Comparison of ENCODE assay signal across 7 mouse cellular contexts in genomic region chr13:67637294-67638007, GRCm38 (mm10). TPM values are rescaled to one million over a fixed set of nuclear protein-coding genes. Genes with fewer than 3 reads are reported as not detected.
DNase-seq lines count a peak whose midpoint lies in the region; ATAC-seq and TF ChIP-seq lines count a peak whose summit lies in the region.

TSS of gene Gm49345 (minus strand) at chr13:67637769.
TSS of gene Zfp729a (minus strand) at chr13:67637791.

- intact Hi-C loops in left cerebral cortex, postnatal 4 days (cut with DNase I): loop anchor here (5.0 kb wide), 1 partner anchor 45 kb away; no protein-coding TSS in a partner anchor

- peak within 1 kb of the TSS; percentile 84 for H3K4me3 ChIP-seq in embryonic facial prominence, embryonic 10.5 days
- peak within 1 kb of the TSS; percentile 97 for H3K4me3 ChIP-seq in intestine, postnatal 0 days (ENCODE audit: low read depth, low read length)
- H3K4me3 ChIP-seq in midbrain, embryonic 12.5 days: peak within 1 kb of the TSS; percentile 83
- H3K4me3 ChIP-seq in small intestine, adult 2 months (ENCODE audit: low read depth, low read length): peak within 1 kb of the TSS; percentile 79

- no peaks in the 10 kb centered on the region for H3K27me3 ChIP-seq in embryonic facial prominence, embryonic 10.5 days (replicated peaks; ENCODE audit: low read depth, poor library complexity, severe bottlenecking)
- H3K27me3 ChIP-seq in intestine, postnatal 0 days (replicated peaks; ENCODE audit: control insufficient read depth, insufficient read depth, low read length): no peaks in the 10 kb centered on the region
- H3K27me3 ChIP-seq in midbrain, embryonic 12.5 days: no peaks in the 10 kb centered on the region
- no peaks in the 10 kb centered on the region for H3K27me3 ChIP-seq in small intestine, adult 2 months (ENCODE audit: control insufficient read depth, insufficient read depth, low read length)

- H3K4me2 ChIP-seq in intestine, postnatal 0 days (replicated peaks; ENCODE audit: low read depth): peak within 1 kb of the TSS; percentile 66
- peak within 1 kb of the TSS; percentile 49 for H3K4me2 ChIP-seq in midbrain, embryonic 12.5 days (replicated peaks)

- TF ChIP-seq CTCF in intestine, postnatal 0 days (IDR thresholded peaks at IDR 0.05; ENCODE audit: low read depth): peak; percentile 83
- TF ChIP-seq CTCF in small intestine, adult 2 months (IDR thresholded peaks at IDR 0.05; ENCODE audit: extremely low read depth, insufficient read length, insufficient replicate concordance, low read depth, low read length): no peak; the same call in 1 of the 2 replicates

- 0% methylated on average over 19 of the region's 19 CpGs for WGBS in embryonic facial prominence, embryonic 10.5 days
- WGBS in intestine, postnatal 0 days: 1% methylated on average over 19 of the region's 19 CpGs
- WGBS in midbrain, embryonic 12.5 days: under 1% methylated on average over 19 of the region's 19 CpGs
- WGBS in small intestine, adult 2 months: under 1% methylated on average over 19 of the region's 19 CpGs

- peak within 1 kb of the TSS; percentile 83 for H3K27ac ChIP-seq in embryonic facial prominence, embryonic 10.5 days (replicated peaks)
- peak within 1 kb of the TSS; percentile 93 for H3K27ac ChIP-seq in intestine, postnatal 0 days (ENCODE audit: low read depth, low read length)
- 0 out of 2 replicates have a peak within 1 kb of the TSS, but pooled peaks have one; percentile 22 for H3K27ac ChIP-seq in midbrain, embryonic 12.5 days (replicated peaks)
- H3K27ac ChIP-seq in small intestine, adult 2 months (ENCODE audit: insufficient read depth, low read depth, low read length): peak within 1 kb of the TSS; percentile 58

- H3K4me1 ChIP-seq in embryonic facial prominence, embryonic 10.5 days: peaks cover 4% of the 10 kb centered on the region
- H3K4me1 ChIP-seq in intestine, postnatal 0 days (replicated peaks; ENCODE audit: control insufficient read depth, insufficient read depth, low read length): no peaks in the 10 kb centered on the region
- 0 out of 2 replicates have a peak, but pooled peaks cover 2% of the 10 kb centered on the region for H3K4me1 ChIP-seq in midbrain, embryonic 12.5 days
- H3K4me1 ChIP-seq in small intestine, adult 2 months (ENCODE audit: control insufficient read depth, insufficient read depth, insufficient read length, low read length): peaks cover 2% of the 10 kb centered on the region; the same call in 1 of the 2 replicates

- H3K9me3 ChIP-seq in embryonic facial prominence, embryonic 10.5 days: no peaks in the 10 kb centered on the region
- no peaks in the 10 kb centered on the region for H3K9me3 ChIP-seq in intestine, postnatal 0 days (ENCODE audit: control insufficient read depth)
- H3K9me3 ChIP-seq in midbrain, embryonic 12.5 days: no peaks in the 10 kb centered on the region

- H3K9ac ChIP-seq in intestine, postnatal 0 days (ENCODE audit: low read depth, low read length): peak within 1 kb of the TSS; percentile 78
- peak within 1 kb of the TSS; percentile 69 for H3K9ac ChIP-seq in midbrain, embryonic 12.5 days (replicated peaks)

- no peaks in the 10 kb centered on the region for H3K36me3 ChIP-seq in embryonic facial prominence, embryonic 10.5 days (replicated peaks)
- H3K36me3 ChIP-seq in intestine, postnatal 0 days (ENCODE audit: control insufficient read depth, insufficient read depth): no peaks in the 10 kb centered on the region
- H3K36me3 ChIP-seq in midbrain, embryonic 12.5 days: no peaks in the 10 kb centered on the region
- no peaks in the 10 kb centered on the region for H3K36me3 ChIP-seq in small intestine, adult 2 months (ENCODE audit: control insufficient read depth, insufficient read depth, low read length)

- DNase-seq in adrenal gland, postnatal 10 days: peak; percentile 89
- DNase-seq in embryonic facial prominence, embryonic 10.5 days (ENCODE audit: low spot score): peak; percentile 84
- DNase-seq in gonadal fat pad, adult 2 months (ENCODE audit: low read depth): peak; percentile 61
- DNase-seq in left cerebral cortex, postnatal 4 days: peak; percentile 75

- ATAC-seq in intestine, postnatal 0 days: peak; percentile 99
- ATAC-seq in midbrain, embryonic 12.5 days (ENCODE audit: low FRiP score, low read depth): peak; percentile 99

- no peak; the same call in 1 of the 2 replicates for TF ChIP-seq POLR2A in small intestine, adult 2 months (IDR thresholded peaks at IDR 0.05; ENCODE audit: low read depth, low read length)

RNA-seq across cellular contexts. Expression of gene Gm49345, which starts in this region (rescaled TPM):
- not detected for total RNA-seq in adrenal gland, postnatal 10 days (2021)
- 0.15 TPM in 1 of 2 replicates, not detected in the other for polyA plus RNA-seq in embryonic facial prominence, embryonic 10.5 days (2016; fragmentation: Nextera tagmentation; extraction: Ambion mirVana)
- polyA plus RNA-seq in gonadal fat pad, adult 2 months (2012; rRNA removed): 0.44 and 0.92 TPM in 2 replicates
- not detected in 2 replicates for polyA plus RNA-seq in intestine, postnatal 0 days (2015; fragmentation: Nextera tagmentation; extraction: Ambion mirVana)
- total RNA-seq in left cerebral cortex, postnatal 4 days (2021): 1 to 10 TPM in 1 of 2 experiments, under 1 TPM in 1; 0.48 to 1.1 TPM
- 0.29 TPM in 1 of 2 replicates, not detected in the other for polyA plus RNA-seq in midbrain, embryonic 12.5 days (2016; fragmentation: Nextera tagmentation; extraction: Ambion mirVana)
- polyA plus RNA-seq in small intestine, adult 2 months (2012; rRNA removed): not detected in 2 replicates

RNA-seq across cellular contexts. Expression of gene Zfp729a, which starts in this region (rescaled TPM):
- 1 to 10 TPM; 4.3 to 7.2 TPM for total RNA-seq in adrenal gland, postnatal 10 days (2021)
- 2.4 and 2.5 TPM in 2 replicates for polyA plus RNA-seq in embryonic facial prominence, embryonic 10.5 days (2016; fragmentation: Nextera tagmentation; extraction: Ambion mirVana)
- 0.81 and 1.0 TPM in 2 replicates for polyA plus RNA-seq in gonadal fat pad, adult 2 months (2012; rRNA removed)
- polyA plus RNA-seq in intestine, postnatal 0 days (2015; fragmentation: Nextera tagmentation; extraction: Ambion mirVana): 1.8 and 1.9 TPM in 2 replicates
- total RNA-seq in left cerebral cortex, postnatal 4 days (2021): 1 to 10 TPM; 9.7 to 10.0 TPM
- 3.0 and 4.7 TPM in 2 replicates for polyA plus RNA-seq in midbrain, embryonic 12.5 days (2016; fragmentation: Nextera tagmentation; extraction: Ambion mirVana)
- polyA plus RNA-seq in small intestine, adult 2 months (2012; rRNA removed): 0.09 and 0.46 TPM in 2 replicates

Comparison
In these comparisons a context has a peak if more than half of its experiments do, and no peak if none do; other contexts are left out.
1. Peak in every context shown above with its lines: DNase-seq, ATAC-seq, H3K4me3 ChIP-seq and H3K27ac ChIP-seq.
2. H3K27ac ChIP-seq: peak in every context shown above with its lines; median percentile 93 in intestine, postnatal 0 days; 83 in embryonic facial prominence, embryonic 10.5 days; 58 in small intestine, adult 2 months; 22 in midbrain, embryonic 12.5 days.